Comparison of ENCODE assay signal across 9 mouse cellular contexts in genomic region chr10:13714920-13715293, GRCm38 (mm10).
A peak's percentile ranks its signal among the peaks of the same experiment; 100 is the strongest.
DNase-seq lines count a peak whose midpoint lies in the region; ATAC-seq lines count a peak whose summit lies in the region.
"Had no signal": no experiment of that assay in that cellular context is flagged by ENCODE, and none has a peak within 500 bp of the region (broad histone marks: within the 10 kb centered on the region; RNA-seq: fewer than 3 reads in every experiment).

No protein-coding gene starts in this region.

- H3K27me3 ChIP-seq in neural tube, embryonic 11.5 days (ENCODE audit: control insufficient read depth, insufficient read depth, low read length): 0 out of 2 replicates have a peak, but pooled peaks cover 3% of the 10 kb centered on the region
- no peaks in the 10 kb centered on the region for H3K27me3 ChIP-seq in hindbrain, embryonic 11.5 days (ENCODE audit: control insufficient read depth, insufficient read depth, low read length)
- no peaks in the 10 kb centered on the region for H3K27me3 ChIP-seq in midbrain, embryonic 11.5 days (ENCODE audit: control insufficient read depth, insufficient read depth, low read length)

- peaks cover 8% of the 10 kb centered on the region for H3K4me1 ChIP-seq in neural tube, embryonic 11.5 days (ENCODE audit: control insufficient read depth, insufficient read depth, low read length)
- H3K4me1 ChIP-seq in hindbrain, embryonic 11.5 days (replicated peaks; ENCODE audit: control insufficient read depth, insufficient read depth, low read length): no peaks in the 10 kb centered on the region; the same call in 1 of the 2 replicates
- peaks cover 7% of the 10 kb centered on the region; the same call in 1 of the 2 replicates for H3K4me1 ChIP-seq in midbrain, embryonic 11.5 days (ENCODE audit: control insufficient read depth, insufficient read depth, low read length)

- intact Hi-C loops in gastrocnemius, postnatal 36 days (cut with DNase I): no loop called here

- H3K4me3 ChIP-seq in neural tube, embryonic 11.5 days (ENCODE audit: low read depth, low read length): no peak overlapping the region
- H3K4me3 ChIP-seq in hindbrain, embryonic 11.5 days (ENCODE audit: low read depth, low read length): no peak overlapping the region
- H3K4me3 ChIP-seq in midbrain, embryonic 11.5 days (ENCODE audit: low read depth, low read length): no peak overlapping the region

- H3K27ac ChIP-seq in neural tube, embryonic 11.5 days (ENCODE audit: low read depth, low read length): peak overlapping the region; percentile 57
- no peak overlapping the region for H3K27ac ChIP-seq in hindbrain, embryonic 11.5 days (ENCODE audit: low read depth, low read length)
- H3K27ac ChIP-seq in midbrain, embryonic 11.5 days (ENCODE audit: low read depth, low read length): no peak overlapping the region

- no peak overlapping the region for H3K4me2 ChIP-seq in neural tube, embryonic 11.5 days (ENCODE audit: low read depth)
- no peak overlapping the region for H3K4me2 ChIP-seq in hindbrain, embryonic 11.5 days (replicated peaks; ENCODE audit: low read depth, low read length)
- H3K4me2 ChIP-seq in midbrain, embryonic 11.5 days: no peak overlapping the region

- no peaks in the 10 kb centered on the region for H3K36me3 ChIP-seq in neural tube, embryonic 11.5 days (ENCODE audit: control insufficient read depth, insufficient read depth, low read length)
- no peaks in the 10 kb centered on the region for H3K36me3 ChIP-seq in hindbrain, embryonic 11.5 days (ENCODE audit: control insufficient read depth, insufficient read depth, low read length)
- no peaks in the 10 kb centered on the region for H3K36me3 ChIP-seq in midbrain, embryonic 11.5 days (ENCODE audit: control insufficient read depth, insufficient read depth, low read length)

- DNase-seq in neural tube, embryonic 11.5 days (ENCODE audit: low spot score): no peak
- DNase-seq in neural tube, embryonic 10.5 days (ENCODE audit: extremely low spot score, low spot score): no peak
- DNase-seq in hindbrain, embryonic 11.5 days (ENCODE audit: low spot score): no peak
- DNase-seq in midbrain, embryonic 11.5 days (ENCODE audit: low spot score, missing footprints): no peak
- DNase-seq in thymus, postnatal 0 days (ENCODE audit: low spot score): no peak
- DNase-seq in cerebellum, adult 9-11 months: no peak
- no peak for DNase-seq in gastrocnemius, postnatal 36 days
- DNase-seq: right cerebral cortex, postnatal 14 days had no signal

- WGBS in neural tube, embryonic 11.5 days: 32% methylated on average over 7 of the region's 7 CpGs
- 50% methylated on average over 7 of the region's 7 CpGs for WGBS in hindbrain, embryonic 11.5 days
- 50% methylated on average over 7 of the region's 7 CpGs for WGBS in midbrain, embryonic 11.5 days

- H3K9me3 ChIP-seq in neural tube, embryonic 11.5 days (ENCODE audit: control insufficient read depth, low read length): no peaks in the 10 kb centered on the region
- no peaks in the 10 kb centered on the region for H3K9me3 ChIP-seq in hindbrain, embryonic 11.5 days (ENCODE audit: control insufficient read depth, low read length)
- H3K9me3 ChIP-seq in midbrain, embryonic 11.5 days (ENCODE audit: control insufficient read depth, low read length): no peaks in the 10 kb centered on the region

- peak; percentile 21 for ATAC-seq in neural tube, embryonic 11.5 days (ENCODE audit: insufficient read depth, low FRiP score, low TSS enrichment)
- peak; percentile 55 for ATAC-seq in hindbrain, embryonic 11.5 days (ENCODE audit: low FRiP score)
- 0 out of 2 replicates have a peak, but pooled peaks have one; percentile 50 for ATAC-seq in midbrain, embryonic 11.5 days (ENCODE audit: low FRiP score)
- ATAC-seq: lung, postnatal 0 days had no signal

- no peak overlapping the region for H3K9ac ChIP-seq in neural tube, embryonic 11.5 days (ENCODE audit: low read length)
- H3K9ac ChIP-seq in hindbrain, embryonic 11.5 days (ENCODE audit: low read depth, low read length): no peak overlapping the region
- no peak overlapping the region for H3K9ac ChIP-seq in midbrain, embryonic 11.5 days (ENCODE audit: low read length)
